Mouse (Mus musculus) kidney, adult 2 months (tissue): Measurements from ENCODE around the gene Cped1. TPM values are rescaled to one million over a fixed set of nuclear protein-coding genes. Genes with fewer than 3 reads are reported as not detected.

Experiments
- DNase-seq: peaks from one replicate; pipeline ENCODE4 v3.0.0; 2021
- H3K27ac ChIP-seq: fragments of 200-500 bp; 2 replicates; pipeline ENCODE4 v1.5.1; 2012; ENCODE audit warnings: low read depth, low read length, control low read depth, inconsistent platforms; ENCODE audit not compliant: insufficient read depth
- H3K27me3 ChIP-seq: fragments of 200-500 bp; replicated peaks from 2 replicates; pipeline ENCODE4 v1.6.1; 2012; ENCODE audit warnings: mild to moderate bottlenecking, moderate library complexity, low read length, inconsistent platforms; ENCODE audit not compliant: control insufficient read depth, insufficient read depth
- H3K36me3 ChIP-seq: fragments of 200-500 bp; 2 replicates; pipeline ENCODE4 v1.6.1; 2012; ENCODE audit warnings: mild to moderate bottlenecking, moderate library complexity, low read length, inconsistent platforms; ENCODE audit not compliant: control insufficient read depth, insufficient read depth
- H3K4me1 ChIP-seq: fragments of 200-500 bp; 2 replicates; pipeline ENCODE4 v1.6.1; 2011; ENCODE audit warnings: low read length; ENCODE audit not compliant: control insufficient read depth, insufficient read depth
- H3K4me3 ChIP-seq: fragments of 200-500 bp; 2 replicates; pipeline ENCODE4 v1.5.1; 2011; ENCODE audit warnings: mild to moderate bottlenecking, low read depth, low read length, control low read depth; ENCODE audit not compliant: insufficient read depth
- CTCF ChIP-seq: fragments of 200-500 bp; conservative IDR thresholded peaks from 2 replicates; pipeline ENCODE4 v1.5.1; 2011; ENCODE audit warnings: low read depth, mild to moderate bottlenecking, control low read depth, low read length, moderate library complexity, mixed read lengths; ENCODE audit not compliant: insufficient read depth, insufficient read length
- POLR2A ChIP-seq: fragments of 200-500 bp; IDR thresholded peaks from one replicate; pipeline ENCODE4 v1.6.1; 2011; ENCODE audit warnings: low read depth, low read length, control low read depth
- WGBS: fragments of 180-500 bp; shearing (Covaris S2); methylation state at CpG from one replicate; pipeline ENCODE4 v1.1.7; 2018; 5-methylcytosine and 5-hydroxymethylcytosine counted together
- polyA plus RNA-seq: library from polyadenylated mRNA; depleted of rRNA; stranded (reverse); fragments of >200 nt; gene quantifications from 2 replicates; pipeline ENCODE4 v1.2.3, GENCODE M21; 2012

The Cped1 gene
- polyA plus RNA-seq, 1 experiment: 6.2 TPM

DNA sequence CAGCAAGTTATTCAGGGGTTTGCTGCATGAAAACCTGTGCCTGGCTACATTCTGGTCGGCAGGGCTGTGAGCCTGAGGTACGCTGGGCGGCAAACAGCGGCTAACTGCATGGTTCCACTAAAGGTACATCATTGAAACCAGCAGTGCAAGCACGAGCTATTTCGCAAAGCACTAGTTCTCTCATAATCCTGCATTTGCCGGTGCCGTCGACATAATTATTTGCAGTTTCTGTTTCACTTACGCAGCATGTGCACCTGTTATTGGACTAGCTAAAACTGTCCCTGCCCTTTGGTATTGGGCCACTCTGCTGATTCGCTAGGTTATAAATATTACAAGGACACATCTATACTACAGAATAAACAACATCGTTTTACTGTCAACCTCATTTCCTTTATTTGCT is 24.5 kb downstream of the Cped1 start:
- no peak for DNase-seq
- H3K27ac ChIP-seq: no peak overlapping the region
- TF ChIP-seq CTCF: no peak
- no peak for TF ChIP-seq POLR2A
- 81% methylated on average over 12 of the region's 12 CpGs for WGBS
- no peaks in the 10 kb centered on the region for H3K36me3 ChIP-seq
- 0 out of 2 replicates have a peak overlapping the region, but pooled peaks have one; percentile 11 for H3K4me3 ChIP-seq
- no peaks in the 10 kb centered on the region for H3K4me1 ChIP-seq
- no peaks in the 10 kb centered on the region for H3K27me3 ChIP-seq

DNA sequence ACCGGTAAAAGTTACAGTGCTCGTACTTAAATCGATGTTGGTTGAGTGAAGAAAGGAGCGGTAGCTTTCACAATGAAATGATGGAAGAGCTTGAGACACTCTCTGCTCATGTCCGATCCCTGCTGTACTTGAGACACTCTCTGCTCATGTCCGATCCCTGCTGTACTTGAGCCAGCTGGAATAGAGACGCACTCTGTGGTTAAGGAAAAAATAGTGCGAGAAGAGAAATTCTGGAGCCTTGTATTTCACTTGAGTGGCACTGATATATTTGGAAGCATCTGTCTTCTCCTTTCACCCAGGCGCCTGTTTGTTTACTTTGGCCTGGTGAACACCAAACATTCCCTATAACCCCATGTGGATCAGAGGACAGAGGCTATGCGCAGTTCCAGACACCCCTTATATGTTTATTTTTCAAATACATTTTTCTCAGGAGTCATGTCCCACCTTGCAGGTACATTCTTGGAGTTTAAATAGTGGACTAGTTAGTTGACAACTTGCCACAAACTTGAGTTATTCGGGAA is 25.1 kb downstream of the Cped1 start:
- no peaks in the 10 kb centered on the region for H3K4me1 ChIP-seq
- H3K4me3 ChIP-seq: no peak overlapping the region
- WGBS: 82% methylated on average over 11 of the region's 11 CpGs
- peak; percentile 44 for DNase-seq
- TF ChIP-seq CTCF (no peak), POLR2A (no peak)
- H3K27me3 ChIP-seq: no peaks in the 10 kb centered on the region
- no peaks in the 10 kb centered on the region for H3K36me3 ChIP-seq
- H3K27ac ChIP-seq: 0 out of 2 replicates have a peak overlapping the region, but pooled peaks have one; percentile 31

DNA sequence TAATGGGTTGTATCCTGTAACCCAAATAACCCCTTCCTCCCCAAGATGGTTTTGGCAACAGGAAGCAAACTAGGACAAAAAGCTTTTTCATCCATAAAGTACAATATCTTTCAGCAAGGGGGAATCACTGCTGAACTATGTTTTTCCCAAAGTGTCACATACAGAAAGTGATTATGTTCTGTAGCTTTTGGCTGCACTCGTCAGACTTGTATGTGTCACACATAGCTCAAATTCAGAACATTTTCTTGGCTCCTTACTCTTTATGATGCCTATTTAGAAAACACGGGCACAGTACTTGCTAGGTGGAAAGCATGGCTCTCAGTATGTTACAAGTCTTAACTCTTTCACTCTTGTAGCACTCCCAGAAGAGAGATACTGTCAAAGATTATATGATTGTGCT is 25.8 kb downstream of the Cped1 start:
- no peak overlapping the region for H3K27ac ChIP-seq
- H3K4me3 ChIP-seq: no peak overlapping the region
- no peaks in the 10 kb centered on the region for H3K4me1 ChIP-seq
- 51% methylated on average over 2 of the region's 2 CpGs for WGBS
- DNase-seq: no peak
- TF ChIP-seq CTCF: no peak
- no peak for TF ChIP-seq POLR2A
- no peaks in the 10 kb centered on the region for H3K36me3 ChIP-seq
- H3K27me3 ChIP-seq: no peaks in the 10 kb centered on the region

DNA sequence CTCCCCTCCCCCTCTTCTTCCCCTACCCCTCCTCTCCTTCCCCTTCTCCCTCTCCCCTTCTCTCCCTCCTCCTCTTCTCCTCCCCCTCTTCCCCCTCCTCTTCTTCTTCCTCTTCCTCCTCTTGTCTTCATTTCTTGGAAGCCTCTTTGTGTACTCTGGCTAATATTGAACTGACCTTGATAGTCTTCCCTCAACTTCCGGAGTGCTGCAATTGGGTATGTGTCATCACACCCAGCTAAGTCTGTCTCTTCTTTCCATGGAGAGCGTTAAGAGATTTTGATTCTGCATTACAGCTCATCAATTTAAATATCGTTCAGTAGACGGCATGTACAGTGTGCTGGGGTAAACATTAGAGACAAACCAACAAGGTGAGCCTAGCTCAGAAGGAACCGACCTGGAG is 26.4 kb downstream of the Cped1 start:
- H3K36me3 ChIP-seq: no peaks in the 10 kb centered on the region
- no peak overlapping the region for H3K4me3 ChIP-seq
- H3K27ac ChIP-seq: no peak overlapping the region
- 57% methylated on average over 5 of the region's 5 CpGs for WGBS
- H3K27me3 ChIP-seq: no peaks in the 10 kb centered on the region
- no peak for TF ChIP-seq CTCF
- no peak for TF ChIP-seq POLR2A
- DNase-seq: peak; percentile 39
- no peaks in the 10 kb centered on the region for H3K4me1 ChIP-seq

DNA sequence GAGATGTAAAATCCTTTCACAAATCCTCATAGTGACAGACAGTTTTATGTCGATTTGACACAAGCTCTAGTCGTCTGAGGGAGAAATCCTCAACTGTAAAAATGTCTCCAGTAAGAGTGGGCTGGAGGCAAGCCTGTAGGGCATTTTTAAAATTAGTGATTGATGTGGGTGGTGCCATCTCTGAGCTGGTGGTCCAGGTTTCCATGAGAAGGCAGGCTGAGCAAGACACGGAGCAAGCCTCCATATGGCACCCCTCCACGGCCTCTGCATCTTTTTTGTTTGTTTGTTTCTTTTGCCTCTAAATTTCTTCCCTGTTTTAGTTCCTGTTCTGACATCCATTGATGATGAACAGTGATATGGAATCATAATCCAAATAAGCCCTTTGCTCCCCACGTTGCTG is 26.8 kb downstream of the Cped1 start:
- Histone ChIP-seq H3K4me3 (no peak overlapping the region), H3K27me3 (no peaks in the 10 kb centered on the region), H3K4me1 (no peaks in the 10 kb centered on the region), H3K27ac (no peak overlapping the region), H3K36me3 (no peaks in the 10 kb centered on the region)
- WGBS: 67% methylated on average over 5 of the region's 5 CpGs
- no peak for TF ChIP-seq POLR2A
- no peak for DNase-seq

DNA sequence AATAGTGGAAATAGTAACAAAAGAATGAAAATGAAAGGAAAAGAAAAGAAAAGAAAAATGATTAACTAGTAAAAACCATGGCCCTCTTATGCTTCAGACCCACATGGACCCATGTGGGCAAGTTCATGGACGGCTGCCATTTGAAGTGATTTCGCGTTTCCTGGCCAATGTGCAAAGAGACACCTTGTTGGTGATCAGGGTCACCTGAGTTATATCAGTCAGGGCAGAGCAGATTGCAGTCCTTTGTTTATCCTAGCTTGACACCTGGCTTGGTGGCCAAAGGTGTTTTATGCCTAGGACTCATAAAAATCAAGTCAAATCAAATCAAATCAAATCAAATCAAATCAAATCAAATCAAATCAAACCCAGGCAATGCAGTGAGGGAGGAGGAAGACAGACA is 27.7 kb downstream of the Cped1 start:
- Histone ChIP-seq H3K4me1 (no peaks in the 10 kb centered on the region), H3K27ac (no peak overlapping the region), H3K27me3 (no peaks in the 10 kb centered on the region), H3K36me3 (no peaks in the 10 kb centered on the region), H3K4me3 (no peak overlapping the region)
- DNase-seq: no peak
- TF ChIP-seq CTCF: no peak
- TF ChIP-seq POLR2A: no peak
- 95% methylated on average over 3 of the region's 3 CpGs for WGBS

DNA sequence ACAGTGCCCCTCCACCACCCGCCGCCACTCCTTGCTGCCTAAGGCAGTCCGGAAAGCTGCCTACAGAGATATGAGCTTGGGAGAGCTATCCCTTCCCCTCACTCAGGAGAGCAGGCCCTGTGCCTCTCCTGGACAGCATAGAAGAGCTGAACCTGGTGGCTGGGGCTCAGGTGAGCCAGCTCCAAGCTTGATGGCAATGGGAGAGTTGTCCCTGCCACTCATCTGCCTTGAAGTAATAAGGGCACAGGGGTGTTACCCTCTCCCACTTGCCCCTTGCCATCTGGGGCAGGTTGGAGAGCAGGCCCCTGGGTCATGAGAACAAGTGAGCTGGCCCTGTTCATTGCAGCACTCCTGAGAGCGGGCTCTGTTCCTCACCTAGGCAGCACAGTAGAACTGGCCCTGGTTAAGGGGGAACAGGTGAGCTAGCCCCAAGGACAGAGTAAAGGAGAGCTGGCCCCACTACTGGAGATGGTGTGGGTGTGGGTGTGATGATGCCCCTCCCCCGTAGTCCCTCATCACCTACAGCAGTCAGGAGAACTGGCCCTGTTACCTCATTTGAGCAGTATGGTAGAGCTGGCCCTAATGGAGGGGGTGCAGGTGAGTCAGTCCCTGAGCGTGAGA is 28.7 kb downstream of the Cped1 start:
- H3K4me1 ChIP-seq: no peaks in the 10 kb centered on the region
- no peak overlapping the region for H3K27ac ChIP-seq
- no peak overlapping the region for H3K4me3 ChIP-seq
- TF ChIP-seq CTCF (no peak), POLR2A (no peak)
- no peaks in the 10 kb centered on the region for H3K36me3 ChIP-seq
- H3K27me3 ChIP-seq: no peaks in the 10 kb centered on the region
- DNase-seq: no peak
- 97% methylated on average over 6 of the region's 6 CpGs for WGBS
